Mouse (Mus musculus) heart, embryonic 14.5 days (tissue): ENCODE data around the gene Myadml2. TPM values are rescaled to one million over a fixed set of nuclear protein-coding genes. Genes with fewer than 3 reads are reported as not detected.

ENCODE experiments used
- ATAC-seq: fragments of 200-750 bp; cut with Nextera tagmentation; 2 replicates; pipeline ENCODE4 v1.8.0; 2017; ENCODE audit warnings: low read depth, moderate TSS enrichment; ENCODE audit not compliant: insufficient number of reproducible peaks, insufficient read depth, low FRiP score
- H3K27ac ChIP-seq, 2 experiments: fragments of 200-500 bp in 1 of 2; fragments of 300-500 bp in 1 of 2; sonication (generic) in 1 of 2; replicated peaks in 1 of 2; 2 replicates each; pipeline ENCODE4 v1.5.1; 2012 to 2014; ENCODE audit warnings: low read depth in 2 of 2, low read length in 2 of 2, control low read depth in 1 of 2, mild to moderate bottlenecking in 1 of 2, mixed read lengths in 1 of 2; ENCODE audit not compliant: control insufficient read depth in 1 of 2, insufficient read depth in 1 of 2
- H3K27me3 ChIP-seq: fragments of 300-500 bp; sonication (generic); 2 replicates; pipeline ENCODE4 v1.6.1; 2014; ENCODE audit warnings: mild to moderate bottlenecking, low read length, control low read depth; ENCODE audit not compliant: control insufficient read depth, insufficient read depth
- H3K36me3 ChIP-seq: fragments of 300-500 bp; sonication (generic); 2 replicates; pipeline ENCODE4 v1.6.1; 2014; ENCODE audit warnings: mild to moderate bottlenecking, control low read depth, low read length, mixed read lengths; ENCODE audit not compliant: control insufficient read depth, insufficient read depth
- H3K4me1 ChIP-seq, 2 experiments: fragments of 200-500 bp in 1 of 2; fragments of 300-500 bp in 1 of 2; sonication (generic) in 1 of 2; 2 replicates each; pipeline ENCODE4 v1.6.1; 2012 to 2014; ENCODE audit warnings: low read length in 2 of 2, control low read depth in 1 of 2, mixed read lengths in 1 of 2; ENCODE audit not compliant: control insufficient read depth in 2 of 2, insufficient read depth in 2 of 2
- H3K4me2 ChIP-seq: fragments of 300-500 bp; sonication (generic); 2 replicates; pipeline ENCODE4 v1.6.1; 2014; ENCODE audit warnings: mild to moderate bottlenecking, low read length
- H3K4me3 ChIP-seq, 2 experiments: fragments of 200-500 bp in 1 of 2; fragments of 300-500 bp in 1 of 2; sonication (generic) in 1 of 2; 2 replicates each; pipeline ENCODE4 v1.5.1; 2012 to 2014; ENCODE audit warnings: low read length in 2 of 2, mild to moderate bottlenecking in 2 of 2, control low read depth in 1 of 2, low read depth in 1 of 2, moderate library complexity in 1 of 2; ENCODE audit not compliant: control insufficient read depth in 1 of 2, insufficient read depth in 1 of 2
- H3K9ac ChIP-seq: fragments of 300-500 bp; sonication (generic); 2 replicates; pipeline ENCODE4 v1.6.1; 2014; ENCODE audit warnings: mild to moderate bottlenecking, low read length
- H3K9me3 ChIP-seq: fragments of 300-500 bp; sonication (generic); 2 replicates; pipeline ENCODE4 v1.6.1; 2016; ENCODE audit warnings: low read length, control low read depth; ENCODE audit not compliant: control insufficient read depth
- WGBS: fragments of 180-500 bp; shearing (Covaris S2); extraction: QIAGEN DNeasy Blood & Tissue Kit; methylation state at CpG from one replicate; pipeline ENCODE4 v1.1.7; 2014; 5-methylcytosine and 5-hydroxymethylcytosine counted together
- polyA plus RNA-seq: library from polyadenylated mRNA; unstranded; fragments of >200 nt; fragmentation: Nextera tagmentation; extraction: Ambion mirVana; gene quantifications from 2 replicates; pipeline ENCODE4 v1.2.1, GENCODE M21; 2014

The Myadml2 gene
- polyA plus RNA-seq, 1 experiment from 2014 or later = 19.5 TPM

GRCm38 (mm10) chr11:120689365-120689764 lies 41.4 kb upstream of the Myadml2 start:
- Histone ChIP-seq H3K4me3 (no peak overlapping the region), H3K36me3 (peaks cover 52% of the 10 kb centered on the region), H3K9me3 (no peaks in the 10 kb centered on the region), H3K4me2 (no peak overlapping the region), H3K9ac (no peak overlapping the region), H3K4me1 (peaks cover 10 to 15% of the 10 kb centered on the region in 2 experiments; a peak in 3 of 4 replicates), H3K27me3 (no peaks in the 10 kb centered on the region), H3K27ac (no peak overlapping the region)
- ATAC-seq = no peak
- WGBS = 86% methylated on average over 3 of the region's 3 CpGs

GRCm38 (mm10) chr11:120686650-120687272 lies 38.8 kb upstream of the Myadml2 start:
- Histone ChIP-seq H3K9me3 (no peaks in the 10 kb centered on the region), H3K9ac (no peak overlapping the region), H3K4me1 (peaks cover 2 to 4% of the 10 kb centered on the region in 2 experiments; a peak in 2 of 4 replicates), H3K4me3 (no peak overlapping the region), H3K27ac (peak overlapping the region in 1 of 2 experiments; percentile 19; a peak in 1 of 4 replicates), H3K36me3 (peaks cover 65% of the 10 kb centered on the region), H3K4me2 (no peak overlapping the region), H3K27me3 (no peaks in the 10 kb centered on the region)
- WGBS = 91% methylated on average over 20 of the region's 20 CpGs
- ATAC-seq = no peak

GRCm38 (mm10) chr11:120684660-120685059 lies 36.7 kb upstream of the Myadml2 start:
- Histone ChIP-seq H3K9ac (no peak overlapping the region), H3K36me3 (peaks cover 76% of the 10 kb centered on the region), H3K4me3 (no peak overlapping the region), H3K4me1 (peaks cover 2 to 4% of the 10 kb centered on the region in 2 experiments; a peak in 2 of 4 replicates), H3K27ac (no peak overlapping the region), H3K27me3 (no peaks in the 10 kb centered on the region), H3K9me3 (no peaks in the 10 kb centered on the region), H3K4me2 (no peak overlapping the region)
- WGBS = 74% methylated on average over 2 of the region's 2 CpGs
- no peak for ATAC-seq

- no peaks in the 10 kb centered on the region for H3K27me3 ChIP-seq
- H3K9me3 ChIP-seq = no peaks in the 10 kb centered on the region
- no peak overlapping the region for H3K4me2 ChIP-seq
- WGBS = 83% methylated on average over 2 of the region's 2 CpGs
- H3K4me1 ChIP-seq = peaks cover 2 to 4% of the 10 kb centered on the region in 2 experiments; a peak in 2 of 4 replicates
- no peak for ATAC-seq
- no peak overlapping the region for H3K4me3 ChIP-seq
- no peak overlapping the region for H3K27ac ChIP-seq
- H3K36me3 ChIP-seq = peaks cover 76% of the 10 kb centered on the region
- H3K9ac ChIP-seq = no peak overlapping the region
Observed at GRCm38 (mm10) chr11:120684086-120684485, 36.1 kb upstream of the Myadml2 start.

- no peak overlapping the region for H3K4me2 ChIP-seq
- H3K36me3 ChIP-seq = peaks cover 76% of the 10 kb centered on the region
- WGBS = 89% methylated on average over 3 of the region's 3 CpGs
- no peaks in the 10 kb centered on the region for H3K27me3 ChIP-seq
- no peak overlapping the region for H3K9ac ChIP-seq
- no peak overlapping the region for H3K4me3 ChIP-seq
- no peak for ATAC-seq
- H3K27ac ChIP-seq = no peak overlapping the region
- H3K9me3 ChIP-seq = no peaks in the 10 kb centered on the region
- peaks cover 2 to 4% of the 10 kb centered on the region in 2 experiments; a peak in 2 of 4 replicates for H3K4me1 ChIP-seq
Observed at GRCm38 (mm10) chr11:120683536-120683935, 35.6 kb upstream of the Myadml2 start.

GRCm38 (mm10) chr11:120682683-120683082 lies 34.7 kb upstream of the Myadml2 start:
- Histone ChIP-seq H3K4me3 (no peak overlapping the region), H3K27me3 (no peaks in the 10 kb centered on the region), H3K9me3 (no peaks in the 10 kb centered on the region), H3K4me2 (no peak overlapping the region), H3K27ac (no peak overlapping the region), H3K4me1 (peaks cover 2 to 4% of the 10 kb centered on the region in 2 experiments; a peak in 2 of 4 replicates), H3K9ac (no peak overlapping the region), H3K36me3 (peaks cover 79% of the 10 kb centered on the region)
- 91% methylated on average over 5 of the region's 5 CpGs for WGBS
- no peak for ATAC-seq

GRCm38 (mm10) chr11:120679909-120680308 lies 32.0 kb upstream of the Myadml2 start:
- Histone ChIP-seq H3K9me3 (no peaks in the 10 kb centered on the region), H3K27me3 (no peaks in the 10 kb centered on the region), H3K9ac (no peak overlapping the region), H3K4me2 (no peak overlapping the region), H3K27ac (no peak overlapping the region), H3K36me3 (peaks cover 70% of the 10 kb centered on the region), H3K4me3 (no peak overlapping the region), H3K4me1 (peaks cover 1 to 3% of the 10 kb centered on the region in 2 experiments; a peak in 2 of 4 replicates)
- no peak for ATAC-seq
- WGBS = 55% methylated on average over 3 of the region's 3 CpGs

GRCm38 (mm10) chr11:120676951-120677350 lies 29.0 kb upstream of the Myadml2 start:
- Histone ChIP-seq H3K4me2 (no peak overlapping the region), H3K27me3 (no peaks in the 10 kb centered on the region), H3K4me1 (peaks cover 5% of the 10 kb centered on the region in 2 experiments), H3K9me3 (no peaks in the 10 kb centered on the region), H3K9ac (no peak overlapping the region), H3K27ac (no peak overlapping the region), H3K36me3 (peaks cover 48% of the 10 kb centered on the region), H3K4me3 (no peak overlapping the region)
- 79% methylated on average over 4 of the region's 4 CpGs for WGBS
- ATAC-seq = no peak
